Mouse (Mus musculus): Measurements from ENCODE around the gene Tfap2a. TPM values are rescaled to one million over a fixed set of nuclear protein-coding genes. Genes with fewer than 3 reads are reported as not detected.

Tfap2a gene
- total and polyA plus RNA-seq, 3 experiments, result not detected

- H3K79me2 ChIP-seq (ENCODE audit: control insufficient read depth, insufficient read depth, low read length, poor library complexity), result no peaks in the 10 kb centered on the region
- DNase-seq (ENCODE audit: low read depth, low spot score), result no peak
- H3K27me3 ChIP-seq (ENCODE audit: control insufficient read depth in 1 of 2, insufficient read depth in 2 of 2, low read length in 2 of 2), result no peaks in the 10 kb centered on the region
- no peak overlapping the region for H3K9ac ChIP-seq (ENCODE audit: control insufficient read depth, low read depth, low read length, poor library complexity, severe bottlenecking)
- H3K27ac ChIP-seq (ENCODE audit: control insufficient read depth, low read depth, low read length), result no peak overlapping the region
- no peak overlapping the region for H3K4me3 ChIP-seq (ENCODE audit: control insufficient read depth in 1 of 2, insufficient read depth in 1 of 2, low read depth in 2 of 2, low read length in 2 of 2)
- no peaks in the 10 kb centered on the region for H3K9me3 ChIP-seq (replicated peaks; ENCODE audit: insufficient read depth, low read length)
- no peaks in the 10 kb centered on the region for H3K36me3 ChIP-seq (ENCODE audit: control insufficient read depth in 1 of 2, insufficient read depth in 2 of 2, low read length in 2 of 2)
- no peaks in the 10 kb centered on the region for H3K4me1 ChIP-seq (ENCODE audit: control insufficient read depth in 1 of 2, insufficient read depth in 2 of 2, low read length in 2 of 2)
- TF ChIP-seq MAFK (IDR thresholded peaks at IDR 0.05; ENCODE audit: borderline replicate concordance, low read depth, low read length) (no peak), ZKSCAN1 (IDR thresholded peaks at IDR 0.05; ENCODE audit: low read depth, low read length) (no peak), CTCF (IDR thresholded peaks at IDR 0.05 in 2 of 3, conservative IDR thresholded peaks at IDR 0.05 in 1 of 3; ENCODE audit: control insufficient read depth in 1 of 3, insufficient read depth in 1 of 3, low read depth in 2 of 3, low read length in 3 of 3, poor library complexity in 1 of 3, severe bottlenecking in 1 of 3) (no peak), POLR2A (IDR thresholded peaks at IDR 0.05; ENCODE audit: control insufficient read depth in 1 of 2, insufficient read depth in 1 of 2, low read depth in 1 of 2, low read length in 2 of 2, poor library complexity in 1 of 2) (no peak), ZMIZ1 (IDR thresholded peaks at IDR 0.05; ENCODE audit: low read depth, low read length) (no peak), ZNF384 (IDR thresholded peaks at IDR 0.05; ENCODE audit: low read depth, low read length) (no peak), ETS1 (IDR thresholded peaks at IDR 0.05; ENCODE audit: low read depth, low read length) (no peak), TCF12 (IDR thresholded peaks at IDR 0.05; ENCODE audit: low read depth, low read length) (no peak), BHLHE40 (IDR thresholded peaks at IDR 0.05; ENCODE audit: borderline replicate concordance, low read depth, low read length) (no peak), SMC3 (IDR thresholded peaks at IDR 0.05; ENCODE audit: low read depth, low read length) (no peak), SIN3A (IDR thresholded peaks at IDR 0.05; ENCODE audit: low read length) (no peak), MAZ (IDR thresholded peaks at IDR 0.05; ENCODE audit: low read depth, low read length) (no peak), MXI1 (IDR thresholded peaks at IDR 0.05; ENCODE audit: low read depth, low read length) (no peak), E2F4 (IDR thresholded peaks at IDR 0.05; ENCODE audit: borderline replicate concordance, low read depth, low read length) (no peak), CHD2 (IDR thresholded peaks at IDR 0.05; ENCODE audit: low read length) (no peak), USF1 (IDR thresholded peaks at IDR 0.05; ENCODE audit: low read depth, low read length) (no peak), TBP (IDR thresholded peaks at IDR 0.05; ENCODE audit: low read depth, low read length) (no peak), CHD1 (IDR thresholded peaks at IDR 0.05; ENCODE audit: low read depth, low read length) (no peak), EP300 (IDR thresholded peaks at IDR 0.05; ENCODE audit: low read depth in 1 of 2, low read length in 2 of 2) (no peak), RAD21 (IDR thresholded peaks at IDR 0.05; ENCODE audit: low read depth, low read length) (no peak)
These were observed 10.2 kb downstream of the Tfap2a start for GRCm38 (mm10) chr13:40727731-40728625.

GRCm38 (mm10) chr13:40725924-40726323 lies 12.3 kb downstream of the Tfap2a start:
- no peaks in the 10 kb centered on the region for H3K79me2 ChIP-seq (ENCODE audit: control insufficient read depth, insufficient read depth, low read length, poor library complexity)
- H3K9me3 ChIP-seq (replicated peaks; ENCODE audit: insufficient read depth, low read length), result no peaks in the 10 kb centered on the region
- no peaks in the 10 kb centered on the region for H3K4me1 ChIP-seq (ENCODE audit: control insufficient read depth in 1 of 2, insufficient read depth in 2 of 2, low read length in 2 of 2)
- no peak for DNase-seq (ENCODE audit: low read depth, low spot score)
- no peaks in the 10 kb centered on the region for H3K27me3 ChIP-seq (ENCODE audit: control insufficient read depth in 1 of 2, insufficient read depth in 2 of 2, low read length in 2 of 2)
- no peaks in the 10 kb centered on the region for H3K36me3 ChIP-seq (ENCODE audit: control insufficient read depth in 1 of 2, insufficient read depth in 2 of 2, low read length in 2 of 2)
- no peak overlapping the region for H3K4me3 ChIP-seq (ENCODE audit: control insufficient read depth in 1 of 2, insufficient read depth in 1 of 2, low read depth in 2 of 2, low read length in 2 of 2)
- H3K27ac ChIP-seq (ENCODE audit: control insufficient read depth, low read depth, low read length), result no peak overlapping the region
- no peak overlapping the region for H3K9ac ChIP-seq (ENCODE audit: control insufficient read depth, low read depth, low read length, poor library complexity, severe bottlenecking)
- TF ChIP-seq MAX (IDR thresholded peaks at IDR 0.05; ENCODE audit: low read length), result no peak
- TF ChIP-seq POLR2A (IDR thresholded peaks at IDR 0.05; ENCODE audit: control insufficient read depth in 1 of 2, insufficient read depth in 1 of 2, low read depth in 1 of 2, low read length in 2 of 2, poor library complexity in 1 of 2), result no peak
- no peak for TF ChIP-seq NELFE (IDR thresholded peaks at IDR 0.05; ENCODE audit: low read depth, low read length)
- no peak for TF ChIP-seq E2F4 (IDR thresholded peaks at IDR 0.05; ENCODE audit: borderline replicate concordance, low read depth, low read length)
- TF ChIP-seq ELF1 (IDR thresholded peaks at IDR 0.05; ENCODE audit: low read depth, low read length), result no peak
- TF ChIP-seq POLR2AphosphoS2 (IDR thresholded peaks at IDR 0.05; ENCODE audit: low read length), result no peak
- no peak for TF ChIP-seq ZMIZ1 (IDR thresholded peaks at IDR 0.05; ENCODE audit: low read depth, low read length)
- no peak for TF ChIP-seq CHD1 (IDR thresholded peaks at IDR 0.05; ENCODE audit: low read depth, low read length)
- no peak for TF ChIP-seq MEF2A (IDR thresholded peaks at IDR 0.05; ENCODE audit: extremely low read depth, insufficient replicate concordance, low read depth, low read length, poor library complexity, severe bottlenecking)
- no peak for TF ChIP-seq EP300 (IDR thresholded peaks at IDR 0.05; ENCODE audit: low read depth in 1 of 2, low read length in 2 of 2)
- TF ChIP-seq SMC3 (IDR thresholded peaks at IDR 0.05; ENCODE audit: low read depth, low read length), result no peak
- no peak for TF ChIP-seq HCFC1 (IDR thresholded peaks at IDR 0.05; ENCODE audit: low read depth, low read length)
- TF ChIP-seq POLR2AphosphoS5 (IDR thresholded peaks at IDR 0.05; ENCODE audit: borderline replicate concordance, low read depth, low read length), result no peak
- no peak for TF ChIP-seq KAT2A (conservative IDR thresholded peaks at IDR 0.05; ENCODE audit: low read depth, low read length)
- no peak for TF ChIP-seq NRF1 (IDR thresholded peaks at IDR 0.05; ENCODE audit: insufficient read depth, low read depth, low read length, poor library complexity, severe bottlenecking)
- no peak for TF ChIP-seq CTCF (IDR thresholded peaks at IDR 0.05 in 2 of 3, conservative IDR thresholded peaks at IDR 0.05 in 1 of 3; ENCODE audit: control insufficient read depth in 1 of 3, insufficient read depth in 1 of 3, low read depth in 2 of 3, low read length in 3 of 3, poor library complexity in 1 of 3, severe bottlenecking in 1 of 3)
